Mouse (Mus musculus) midbrain, embryonic 15.5 days (tissue): ENCODE measurements around the gene Gm20388. TPM values are rescaled to one million over a fixed set of nuclear protein-coding genes. Genes with fewer than 3 reads are reported as not detected.

Source experiments
- ATAC-seq: fragments of 200-750 bp; cut with Nextera tagmentation; replicated peaks from 2 replicates; pipeline ENCODE4 v1.8.0; 2017; ENCODE audit warnings: moderate TSS enrichment
- H3K27ac ChIP-seq: fragments of 300-500 bp; sonication (generic); 2 replicates; pipeline ENCODE4 v1.5.1; 2015; ENCODE audit warnings: mild to moderate bottlenecking, inconsistent platforms
- H3K27me3 ChIP-seq: fragments of 300-500 bp; sonication (generic); replicated peaks from 2 replicates; pipeline ENCODE4 v1.6.1; 2015; ENCODE audit warnings: inconsistent platforms
- H3K36me3 ChIP-seq: fragments of 300-500 bp; sonication (generic); replicated peaks from 2 replicates; pipeline ENCODE4 v1.6.1; 2015; ENCODE audit warnings: inconsistent platforms
- H3K4me1 ChIP-seq: fragments of 300-500 bp; sonication (generic); 2 replicates; pipeline ENCODE4 v1.6.1; 2015; ENCODE audit warnings: inconsistent platforms
- H3K4me2 ChIP-seq: fragments of 300-500 bp; sonication (generic); 2 replicates; pipeline ENCODE4 v1.6.1; 2015; ENCODE audit warnings: inconsistent platforms, mild to moderate bottlenecking, moderate library complexity
- H3K4me3 ChIP-seq: fragments of 300-500 bp; sonication (generic); 2 replicates; pipeline ENCODE4 v1.5.1; 2015; ENCODE audit warnings: mild to moderate bottlenecking, inconsistent platforms
- H3K9ac ChIP-seq: fragments of 300-500 bp; sonication (generic); 2 replicates; pipeline ENCODE4 v1.6.1; 2015; ENCODE audit warnings: mild to moderate bottlenecking, inconsistent platforms
- H3K9me3 ChIP-seq: fragments of 300-500 bp; sonication (generic); 2 replicates; pipeline ENCODE4 v1.6.1; 2016; ENCODE audit warnings: inconsistent platforms
- WGBS: fragments of 180-500 bp; shearing (Covaris S2); methylation state at CpG from one replicate; pipeline ENCODE4 v1.1.7; 2015; ENCODE audit warnings: mixed read lengths; 5-methylcytosine and 5-hydroxymethylcytosine counted together
- polyA plus RNA-seq: library from polyadenylated mRNA; unstranded; fragments of >200 nt; fragmentation: Nextera tagmentation; extraction: Ambion mirVana; gene quantifications from 2 replicates; pipeline ENCODE4 v1.2.1, GENCODE M21; 2015

Gene Gm20388
- polyA plus RNA-seq, 1 experiment from 2014 or later, result 5.6 TPM

DNA sequence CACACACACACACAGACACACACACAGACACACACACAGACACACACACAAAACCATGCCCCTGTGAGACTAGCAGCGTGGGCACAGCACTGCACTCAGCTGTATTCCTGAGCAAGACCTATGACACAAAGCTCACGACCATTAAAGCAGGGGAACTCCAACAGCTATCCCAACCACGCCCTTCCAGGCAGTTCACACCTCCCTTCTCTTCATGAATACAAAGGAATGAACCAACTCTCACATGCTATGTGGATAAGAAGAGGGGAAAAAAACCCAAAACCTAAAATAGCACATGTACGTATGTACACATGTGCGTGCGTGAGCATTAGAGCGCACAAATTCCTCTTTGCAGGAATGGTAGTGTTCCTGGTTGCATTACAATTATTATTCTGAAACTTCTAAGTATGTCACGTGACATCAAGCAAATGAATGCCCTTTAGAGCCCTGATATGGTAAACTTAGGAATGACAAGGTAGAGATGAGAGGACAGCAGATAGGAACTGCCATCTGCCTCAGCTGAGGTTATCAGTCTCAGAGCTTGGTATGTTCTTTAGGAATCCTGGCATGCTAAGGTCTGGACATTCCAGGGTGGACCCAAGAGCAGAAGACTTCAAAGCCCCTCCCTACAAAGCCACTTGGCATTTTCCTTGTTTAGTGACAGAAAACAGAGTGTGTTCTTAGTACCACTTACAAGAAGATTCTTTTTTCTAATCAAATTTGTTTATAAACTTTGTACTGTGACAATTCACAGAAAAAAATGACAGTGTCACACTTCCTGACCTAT lies 3015.5 kb downstream of the Gm20388 start:
- Histone ChIP-seq H3K4me3 (no peak overlapping the region), H3K9ac (no peak overlapping the region), H3K4me2 (no peak overlapping the region), H3K4me1 (peaks cover 17% of the 10 kb centered on the region), H3K9me3 (no peaks in the 10 kb centered on the region), H3K27me3 (no peaks in the 10 kb centered on the region), H3K36me3 (no peaks in the 10 kb centered on the region), H3K27ac (no peak overlapping the region)
- ATAC-seq, result no peak
- 84% methylated on average over 8 of the region's 8 CpGs for WGBS

DNA sequence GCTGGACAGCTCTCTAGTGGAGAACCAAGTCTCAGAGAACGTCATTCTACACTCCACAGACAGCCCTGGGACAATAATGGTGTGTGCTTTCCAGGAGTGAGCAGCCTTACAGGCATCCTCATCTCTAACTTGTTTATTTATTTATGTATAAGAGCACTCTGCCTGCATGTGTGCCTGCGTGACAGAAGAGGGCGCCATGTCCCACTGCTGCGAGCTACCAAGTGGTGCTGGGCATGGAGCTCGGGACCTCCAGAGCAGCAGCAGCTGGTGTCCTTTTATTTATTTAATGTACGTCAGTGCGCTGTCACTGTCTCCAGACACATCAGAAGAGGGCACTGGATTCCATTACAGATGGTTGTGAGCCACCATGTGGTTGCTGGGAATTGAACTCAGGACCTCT lies 3016.1 kb downstream of the Gm20388 start:
- H3K4me2 ChIP-seq, result no peak overlapping the region
- H3K27me3 ChIP-seq, result no peaks in the 10 kb centered on the region
- no peak overlapping the region for H3K27ac ChIP-seq
- H3K9me3 ChIP-seq, result no peaks in the 10 kb centered on the region
- 88% methylated on average over 7 of the region's 7 CpGs for WGBS
- no peaks in the 10 kb centered on the region for H3K36me3 ChIP-seq
- H3K9ac ChIP-seq, result no peak overlapping the region
- H3K4me3 ChIP-seq, result no peak overlapping the region
- peaks cover 13% of the 10 kb centered on the region for H3K4me1 ChIP-seq
- ATAC-seq, result no peak

DNA sequence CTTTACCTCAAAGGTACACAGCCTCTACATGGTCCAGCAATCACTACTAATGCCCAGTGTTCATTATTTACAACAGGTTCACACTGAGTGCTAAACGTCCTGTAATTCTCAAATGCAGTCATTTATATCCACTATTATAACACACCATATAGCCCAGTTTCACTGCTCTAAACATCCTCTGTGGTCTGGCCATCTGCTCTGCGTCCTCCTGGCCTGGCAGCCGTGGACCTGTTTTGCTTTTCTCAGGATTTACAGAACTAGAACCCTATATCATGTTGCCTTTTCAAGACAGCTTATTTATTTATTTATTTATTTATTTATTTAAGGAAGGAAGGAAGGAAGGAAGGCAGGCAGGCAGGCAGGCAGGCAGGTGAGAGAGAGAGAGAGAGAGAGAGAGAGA lies 3017.2 kb downstream of the Gm20388 start:
- no peak overlapping the region for H3K4me2 ChIP-seq
- H3K36me3 ChIP-seq, result no peaks in the 10 kb centered on the region
- no peak for ATAC-seq
- no peak overlapping the region for H3K9ac ChIP-seq
- H3K27me3 ChIP-seq, result no peaks in the 10 kb centered on the region
- no peaks in the 10 kb centered on the region for H3K9me3 ChIP-seq
- H3K4me1 ChIP-seq, result peaks cover 17% of the 10 kb centered on the region
- H3K27ac ChIP-seq, result no peak overlapping the region
- WGBS, result 87% methylated on average over 3 of the region's 3 CpGs
- no peak overlapping the region for H3K4me3 ChIP-seq

DNA sequence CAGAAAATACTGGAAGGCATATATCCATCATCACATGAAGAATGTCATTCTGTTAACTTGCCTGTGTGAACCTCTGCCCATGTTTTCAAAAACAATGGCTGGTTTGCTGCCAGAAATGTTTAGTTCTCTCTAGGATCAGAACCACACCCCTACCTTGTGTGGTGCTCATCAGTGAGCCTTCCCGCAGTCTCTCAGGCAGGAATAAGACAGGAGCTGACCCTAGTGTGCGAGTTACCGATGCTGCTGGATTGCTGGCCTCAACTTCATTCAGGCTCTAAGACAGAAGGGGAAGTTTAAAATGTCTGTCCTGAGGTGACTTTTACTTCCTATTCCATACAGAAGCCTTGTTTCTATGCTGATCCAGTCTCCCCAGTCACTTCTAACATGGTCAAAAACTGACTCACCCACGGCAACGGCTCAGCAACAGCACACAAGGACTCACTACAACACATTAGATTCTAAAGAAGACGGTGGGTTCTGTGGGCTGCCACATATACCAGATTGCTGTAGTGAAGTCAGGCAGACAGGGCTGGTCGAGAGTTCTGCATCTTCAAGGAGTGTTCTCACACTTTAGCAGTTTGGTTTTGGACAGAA lies 3018.1 kb downstream of the Gm20388 start:
- Histone ChIP-seq H3K4me1 (peaks cover 16% of the 10 kb centered on the region), H3K27ac (no peak overlapping the region), H3K9ac (no peak overlapping the region), H3K27me3 (no peaks in the 10 kb centered on the region), H3K36me3 (no peaks in the 10 kb centered on the region), H3K4me3 (no peak overlapping the region), H3K9me3 (no peaks in the 10 kb centered on the region), H3K4me2 (no peak overlapping the region)
- 91% methylated on average over 7 of the region's 7 CpGs for WGBS
- no peak for ATAC-seq

DNA sequence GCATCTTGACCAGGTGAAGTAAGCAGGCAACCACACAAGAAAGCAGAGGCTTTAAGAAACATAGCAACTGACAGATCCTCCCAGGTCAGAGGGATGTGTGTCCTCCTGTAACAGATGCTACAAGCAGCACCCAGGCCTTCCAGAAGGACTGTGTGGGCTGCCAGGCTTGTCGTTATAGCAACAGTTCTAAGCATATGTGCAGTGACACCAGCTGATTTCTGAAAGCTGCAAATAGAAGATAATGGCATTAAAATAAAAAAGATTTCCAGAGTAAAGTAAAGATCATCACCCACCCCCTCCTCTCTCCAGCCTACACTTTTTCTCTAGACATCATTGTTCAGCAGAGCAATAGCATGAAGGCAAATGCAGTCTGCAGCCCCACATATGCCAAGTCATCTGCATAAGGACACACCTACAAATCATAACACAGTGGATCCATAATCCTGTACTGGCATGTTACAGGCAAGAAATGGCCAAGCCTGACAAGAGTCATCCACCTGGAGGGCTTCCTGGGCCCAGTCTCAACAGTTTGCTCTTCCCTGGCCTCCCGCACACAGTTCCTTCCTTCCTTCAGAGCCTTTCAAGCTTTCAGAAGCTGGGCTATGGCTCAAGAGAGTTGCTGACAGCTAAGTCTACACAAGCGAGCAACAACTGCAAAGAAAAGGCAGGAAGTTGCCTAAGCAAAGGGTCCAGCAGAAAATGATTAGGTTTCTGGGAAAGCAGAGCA lies 3021.4 kb downstream of the Gm20388 start:
- Histone ChIP-seq H3K4me2 (no peak overlapping the region), H3K4me3 (no peak overlapping the region), H3K9ac (no peak overlapping the region), H3K4me1 (peaks cover 26% of the 10 kb centered on the region), H3K9me3 (no peaks in the 10 kb centered on the region), H3K36me3 (no peaks in the 10 kb centered on the region), H3K27ac (peak overlapping the region; percentile 41), H3K27me3 (no peaks in the 10 kb centered on the region)
- 57% methylated on average over 3 of the region's 3 CpGs for WGBS
- no peak for ATAC-seq

DNA sequence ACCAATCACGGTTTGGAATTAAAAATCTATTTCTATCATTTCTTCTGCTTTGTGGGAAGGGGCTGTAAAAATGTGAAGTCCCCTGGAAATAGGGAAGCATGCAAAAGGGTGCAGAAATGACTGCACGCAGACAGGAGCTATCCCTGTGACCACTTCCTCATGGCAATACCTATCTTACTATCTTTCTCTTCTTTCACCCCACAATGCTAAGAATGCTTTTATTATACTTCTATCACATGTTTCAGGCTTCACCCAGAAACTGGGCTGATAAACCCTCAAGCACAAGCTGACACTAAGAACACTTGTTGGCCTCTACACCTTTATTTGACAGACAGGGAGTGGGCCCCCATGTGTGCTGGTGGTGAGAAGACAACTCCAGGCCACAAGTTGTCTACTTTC lies 3021.9 kb downstream of the Gm20388 start:
- no peak for ATAC-seq
- H3K36me3 ChIP-seq, result no peaks in the 10 kb centered on the region
- H3K9me3 ChIP-seq, result no peaks in the 10 kb centered on the region
- WGBS, result 87% methylated on average over 2 of the region's 2 CpGs
- H3K27ac ChIP-seq, result peak overlapping the region; percentile 41; the same call in 1 of the 2 replicates
- H3K4me1 ChIP-seq, result peaks cover 30% of the 10 kb centered on the region
- H3K4me2 ChIP-seq, result no peak overlapping the region
- H3K9ac ChIP-seq, result no peak overlapping the region
- no peaks in the 10 kb centered on the region for H3K27me3 ChIP-seq
- H3K4me3 ChIP-seq, result no peak overlapping the region

DNA sequence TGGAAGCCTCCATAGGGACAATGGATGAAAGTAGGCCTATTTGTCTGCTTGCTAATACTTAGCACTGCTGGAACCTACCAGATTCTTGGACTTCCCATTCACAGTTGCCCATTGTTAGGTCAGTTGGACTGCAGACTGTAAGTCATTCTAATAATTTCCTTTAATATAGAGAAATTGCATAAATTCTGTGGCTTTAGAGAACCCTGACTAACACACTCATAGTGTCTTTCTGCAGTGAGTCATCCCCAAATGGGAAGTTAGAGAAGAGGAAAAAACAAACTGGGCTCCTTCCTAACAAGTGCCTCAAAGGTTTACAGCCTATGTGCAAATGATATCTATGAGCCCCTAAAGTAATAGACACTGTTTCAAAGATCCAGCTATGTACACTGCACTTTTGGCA lies 3023.3 kb downstream of the Gm20388 start:
- H3K4me3 ChIP-seq, result no peak overlapping the region
- H3K9ac ChIP-seq, result no peak overlapping the region
- H3K9me3 ChIP-seq, result no peaks in the 10 kb centered on the region
- no peaks in the 10 kb centered on the region for H3K27me3 ChIP-seq
- no peaks in the 10 kb centered on the region for H3K36me3 ChIP-seq
- H3K27ac ChIP-seq, result no peak overlapping the region
- peaks cover 42% of the 10 kb centered on the region for H3K4me1 ChIP-seq
- no peak for ATAC-seq
- H3K4me2 ChIP-seq, result no peak overlapping the region

DNA sequence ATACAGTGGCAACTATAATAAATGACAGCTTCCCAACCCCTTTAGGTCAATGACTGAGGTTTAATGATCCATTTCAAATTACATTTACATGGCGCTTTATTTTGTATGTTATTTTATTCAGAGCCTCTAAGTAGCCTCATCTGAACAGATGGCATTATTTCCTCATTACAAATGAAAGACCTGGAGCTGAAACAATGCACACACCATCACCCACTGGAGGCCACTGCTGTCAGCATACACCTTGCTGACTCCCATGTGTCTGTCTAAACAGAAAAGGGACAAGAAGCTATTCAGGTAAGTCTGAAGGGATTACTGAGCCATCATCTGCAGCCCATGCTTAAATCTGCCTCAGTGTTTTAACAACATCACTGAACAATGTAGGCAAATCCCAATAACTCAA lies 3024.5 kb downstream of the Gm20388 start:
- no peak overlapping the region for H3K4me2 ChIP-seq
- H3K4me3 ChIP-seq, result no peak overlapping the region
- H3K27ac ChIP-seq, result no peak overlapping the region
- 78% methylated on average over 1 of the region's 1 CpGs for WGBS
- ATAC-seq, result no peak
- H3K36me3 ChIP-seq, result no peaks in the 10 kb centered on the region
- H3K9me3 ChIP-seq, result no peaks in the 10 kb centered on the region
- peaks cover 44% of the 10 kb centered on the region for H3K4me1 ChIP-seq
- no peaks in the 10 kb centered on the region for H3K27me3 ChIP-seq
- H3K9ac ChIP-seq, result no peak overlapping the region

DNA sequence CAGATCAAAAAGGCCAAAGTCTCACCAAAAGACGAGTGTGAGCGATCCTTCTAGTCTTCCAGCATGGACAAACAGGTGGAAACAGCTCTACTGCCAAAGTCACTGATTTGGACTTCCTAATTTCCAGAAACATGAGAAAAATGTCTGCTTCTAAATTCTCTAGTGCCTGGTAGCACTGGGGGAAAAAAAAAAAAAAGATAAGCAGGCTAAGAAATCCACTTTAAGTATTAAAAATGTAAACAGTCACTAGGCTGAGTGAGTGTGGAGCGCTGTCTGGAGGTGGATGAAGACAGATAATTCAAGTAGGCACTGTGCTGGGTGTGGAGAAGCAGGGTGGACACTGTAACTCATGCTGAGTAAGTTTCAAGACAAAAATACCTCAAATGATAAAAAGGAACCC lies 3025.3 kb downstream of the Gm20388 start:
- Histone ChIP-seq H3K4me1 (peaks cover 44% of the 10 kb centered on the region), H3K9me3 (no peaks in the 10 kb centered on the region), H3K9ac (no peak overlapping the region), H3K27me3 (no peaks in the 10 kb centered on the region), H3K4me2 (no peak overlapping the region), H3K36me3 (no peaks in the 10 kb centered on the region), H3K4me3 (no peak overlapping the region), H3K27ac (no peak overlapping the region)
- WGBS, result 90% methylated on average over 3 of the region's 3 CpGs
- ATAC-seq, result no peak

DNA sequence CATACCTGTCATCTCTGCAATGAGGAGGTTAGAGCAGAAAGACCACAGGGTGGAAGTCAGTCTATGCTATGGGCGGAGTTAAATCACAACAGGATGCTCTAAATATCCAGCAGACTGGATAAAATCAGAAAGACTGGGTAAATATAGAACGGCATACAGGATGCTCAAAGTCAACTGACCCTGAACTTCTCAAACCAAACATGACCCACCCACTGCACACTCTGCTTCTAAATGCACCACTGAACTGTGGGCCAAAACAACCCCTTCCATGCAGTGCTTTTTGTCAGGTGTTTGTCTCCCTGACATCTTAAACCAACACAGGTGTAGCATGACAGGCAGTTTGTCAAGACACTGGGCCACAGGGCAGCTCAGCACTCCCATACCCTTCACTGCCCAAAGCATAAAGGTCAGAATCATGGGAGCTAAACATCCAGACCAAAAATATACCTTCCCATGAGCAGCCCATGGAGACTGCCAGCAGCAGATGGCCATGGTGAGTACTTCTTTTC lies 3027.0 kb downstream of the Gm20388 start:
- no peak for ATAC-seq
- Histone ChIP-seq H3K4me3 (no peak overlapping the region), H3K9me3 (no peaks in the 10 kb centered on the region), H3K27me3 (no peaks in the 10 kb centered on the region), H3K9ac (no peak overlapping the region), H3K4me2 (no peak overlapping the region), H3K4me1 (peaks cover 34% of the 10 kb centered on the region), H3K27ac (no peak overlapping the region), H3K36me3 (no peaks in the 10 kb centered on the region)
- 83% methylated on average over 2 of the region's 2 CpGs for WGBS

DNA sequence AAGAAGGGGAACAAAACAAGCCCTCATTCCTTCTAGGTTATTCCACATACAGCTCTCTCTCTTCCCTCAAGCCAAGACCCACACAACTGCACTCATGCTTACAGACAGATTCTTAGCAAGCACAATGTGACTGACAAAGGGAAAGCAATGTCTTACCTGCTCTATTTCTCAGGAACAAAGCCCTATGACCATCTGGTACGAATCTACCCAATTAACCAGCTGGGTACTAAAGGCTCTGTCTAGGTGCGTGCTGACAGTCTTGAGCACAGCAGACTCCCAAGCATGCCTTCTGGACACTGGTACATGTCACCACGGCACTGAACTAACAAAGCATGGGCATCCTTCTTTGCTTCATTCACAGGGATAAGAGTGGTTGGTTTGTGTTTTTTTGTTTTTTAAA lies 3027.5 kb downstream of the Gm20388 start:
- Histone ChIP-seq H3K36me3 (no peaks in the 10 kb centered on the region), H3K4me2 (no peak overlapping the region), H3K9ac (no peak overlapping the region), H3K27ac (no peak overlapping the region), H3K4me3 (no peak overlapping the region), H3K9me3 (no peaks in the 10 kb centered on the region), H3K27me3 (no peaks in the 10 kb centered on the region), H3K4me1 (peaks cover 37% of the 10 kb centered on the region)
- WGBS, result 81% methylated on average over 3 of the region's 3 CpGs
- ATAC-seq, result no peak

DNA sequence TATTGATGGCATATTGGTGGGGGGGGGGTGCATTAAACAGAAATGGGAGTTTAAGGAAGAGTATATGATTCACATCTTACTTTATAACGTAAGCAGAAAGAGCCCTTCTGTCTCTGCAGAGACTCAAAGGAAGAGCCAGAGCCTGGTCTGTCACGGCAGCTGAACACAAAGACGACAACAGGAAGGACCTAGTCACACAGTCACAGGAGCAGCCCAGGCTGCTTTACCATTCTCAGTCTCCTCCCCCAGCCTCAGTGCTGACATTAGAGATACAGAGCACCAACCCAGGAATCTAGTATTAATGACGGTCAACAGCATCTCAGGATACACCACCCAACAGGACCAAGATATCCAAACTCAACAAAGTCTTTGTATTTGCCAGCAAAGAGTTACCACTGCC lies 3027.9 kb downstream of the Gm20388 start:
- H3K36me3 ChIP-seq, result no peaks in the 10 kb centered on the region
- H3K27ac ChIP-seq, result no peak overlapping the region
- peaks cover 39% of the 10 kb centered on the region for H3K4me1 ChIP-seq
- no peak overlapping the region for H3K4me2 ChIP-seq
- 36% methylated on average over 4 of the region's 4 CpGs for WGBS
- no peak overlapping the region for H3K4me3 ChIP-seq
- H3K9me3 ChIP-seq, result no peaks in the 10 kb centered on the region
- H3K27me3 ChIP-seq, result no peaks in the 10 kb centered on the region
- no peak for ATAC-seq
- no peak overlapping the region for H3K9ac ChIP-seq
